Mouse (Mus musculus): ENCODE results near the gene C1rl.
A peak's percentile ranks its signal among the peaks of the same experiment; 100 is the strongest.
"Not testable (repeated sequence)": the region's sequence is repeated elsewhere in the genome, so short reads cannot be mapped to it uniquely, and the experiment has no call there.

The C1rl gene

DNA sequence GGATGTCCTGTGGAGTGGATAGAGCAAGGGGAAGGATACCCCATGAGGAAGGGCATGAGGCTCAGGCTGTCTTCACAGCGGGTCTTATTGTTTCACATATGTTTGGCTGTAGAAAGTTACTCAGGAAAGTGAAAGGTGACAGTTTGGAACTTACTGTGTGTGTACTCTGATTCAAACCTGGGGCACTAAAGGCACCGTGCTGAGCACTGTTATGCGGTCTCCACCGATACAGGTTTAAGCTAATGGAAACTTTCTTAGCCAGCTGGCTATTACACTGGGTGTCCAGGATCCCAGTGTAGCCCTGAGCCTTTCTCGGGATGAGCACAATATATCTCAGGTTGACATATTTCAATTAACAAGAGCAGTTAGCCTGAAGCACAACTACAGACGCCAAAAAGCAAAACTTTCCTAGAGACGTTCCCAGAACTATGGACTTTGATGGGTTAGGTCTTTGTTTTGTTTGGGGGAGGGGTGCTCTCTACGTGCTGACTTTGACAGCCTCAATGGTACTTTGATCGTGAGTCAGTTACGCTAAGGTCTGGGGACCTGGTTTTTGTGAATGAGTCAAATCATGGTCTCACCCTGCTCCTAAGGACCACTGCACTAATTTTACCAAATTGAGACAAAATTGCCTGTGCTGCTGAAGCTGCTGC is 7.1 kb downstream of the C1rl start:
- DNase-seq (ENCODE audit: inconsistent age in 2 of 2, low spot score in 1 of 2), result no peak

DNA sequence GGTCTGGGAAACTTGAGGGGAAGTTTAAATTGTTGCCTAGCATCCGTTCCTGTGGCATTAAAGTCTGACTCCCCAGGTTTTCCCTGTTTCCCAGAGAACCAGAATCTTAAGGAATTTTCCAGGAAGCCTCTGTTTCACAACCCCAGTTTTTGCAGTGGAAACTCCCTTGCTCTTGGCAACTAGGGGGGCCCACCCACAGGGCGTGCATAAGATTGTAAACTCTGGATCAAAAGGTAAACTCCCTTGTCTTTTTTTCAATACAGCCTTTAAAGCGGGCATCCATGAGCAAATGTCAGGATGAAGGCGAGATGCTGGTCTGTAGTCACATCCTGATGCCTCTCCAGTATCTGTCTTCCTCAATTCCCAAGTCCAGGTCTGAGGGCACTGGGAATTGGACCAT is 8.6 kb downstream of the C1rl start:
- DNase-seq (ENCODE audit: inconsistent age in 2 of 2, low spot score in 1 of 2), result peak in 1 of 2 experiments; percentile 54

DNA sequence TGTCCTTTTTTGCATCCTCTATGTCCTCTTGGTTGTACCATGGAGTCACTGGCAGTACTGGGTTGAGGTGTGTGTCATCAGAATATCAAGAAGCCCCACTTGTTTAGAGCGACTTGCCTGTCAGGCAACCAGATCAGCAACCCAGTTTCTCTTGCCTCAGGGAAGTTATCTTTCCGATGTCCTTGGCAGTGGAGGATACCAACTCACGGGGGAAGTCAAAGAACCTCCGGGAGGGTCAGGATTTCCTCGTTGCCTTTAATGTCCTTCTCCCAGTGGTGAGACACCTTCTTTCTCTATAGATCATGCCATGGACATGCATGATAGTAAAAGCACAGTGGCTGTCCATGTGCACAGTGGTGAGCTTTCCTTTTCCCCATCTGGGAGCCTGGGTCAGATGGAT is 9.1 kb downstream of the C1rl start:
- peak in 1 of 2 experiments; percentile 88 for DNase-seq (ENCODE audit: inconsistent age in 2 of 2, low spot score in 1 of 2)

DNA sequence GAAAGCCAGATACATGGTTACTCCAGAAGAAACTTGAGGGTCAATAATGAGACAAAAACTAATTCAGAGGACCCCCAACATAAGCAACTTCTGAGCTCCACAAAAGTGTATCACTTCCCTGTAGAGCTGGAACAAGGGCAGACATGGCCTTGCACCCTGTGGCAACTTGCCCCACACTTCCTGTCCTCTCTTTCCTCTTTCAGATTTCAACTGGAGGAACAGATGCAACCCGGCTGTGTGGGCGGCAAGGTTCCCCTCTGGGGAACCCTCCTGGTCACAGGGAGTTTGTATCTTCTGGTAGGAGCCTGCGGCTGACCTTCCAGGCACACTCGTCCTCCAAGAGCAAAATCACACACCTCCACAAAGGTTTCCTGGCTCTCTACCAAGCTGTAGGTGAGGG is 12.1 kb downstream of the C1rl start:
- DNase-seq (ENCODE audit: inconsistent age in 2 of 2, low spot score in 1 of 2), result peak in 1 of 2 experiments; percentile 43

DNA sequence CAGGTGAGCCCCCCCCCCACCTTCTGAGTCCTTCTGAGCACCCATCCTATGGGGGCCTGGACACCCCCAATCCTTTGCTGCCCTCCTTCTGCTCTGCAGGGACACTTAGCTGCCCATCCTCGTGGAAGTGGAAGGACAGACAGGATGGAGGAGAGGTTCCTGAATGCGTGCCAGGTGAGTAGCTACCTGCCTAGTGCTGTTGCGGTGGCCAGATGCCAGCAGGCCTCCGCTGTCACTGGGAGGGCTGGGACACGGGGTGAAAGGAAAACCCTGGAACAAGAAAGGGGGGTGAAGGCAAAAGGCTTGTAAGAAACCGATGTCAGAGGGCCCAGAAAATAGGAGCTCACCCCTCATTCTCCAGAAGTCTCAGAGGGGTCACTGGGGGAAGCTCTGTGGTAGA is 14.1 kb downstream of the C1rl start:
- no peak for DNase-seq (ENCODE audit: inconsistent age in 2 of 2, low spot score in 1 of 2)

DNA sequence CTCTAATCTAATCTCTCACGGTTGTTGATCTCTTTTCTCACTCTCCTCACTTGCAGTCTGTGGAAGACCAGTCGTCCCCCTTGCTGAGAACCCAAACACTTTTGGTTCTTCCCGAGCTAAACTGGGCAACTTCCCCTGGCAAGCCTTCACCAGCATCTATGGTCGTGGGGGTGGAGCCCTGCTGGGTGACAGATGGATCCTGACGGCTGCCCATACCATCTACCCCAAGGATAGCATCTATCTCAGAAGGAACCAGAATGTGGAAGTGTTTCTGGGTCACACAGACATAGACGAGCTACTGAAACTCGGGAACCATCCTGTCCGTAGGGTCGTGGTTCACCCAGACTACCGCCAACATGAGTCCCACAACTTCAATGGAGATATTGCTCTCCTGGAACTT is 15.4 kb downstream of the C1rl start:
- no peak for DNase-seq (ENCODE audit: inconsistent age in 2 of 2, low spot score in 1 of 2)

DNA sequence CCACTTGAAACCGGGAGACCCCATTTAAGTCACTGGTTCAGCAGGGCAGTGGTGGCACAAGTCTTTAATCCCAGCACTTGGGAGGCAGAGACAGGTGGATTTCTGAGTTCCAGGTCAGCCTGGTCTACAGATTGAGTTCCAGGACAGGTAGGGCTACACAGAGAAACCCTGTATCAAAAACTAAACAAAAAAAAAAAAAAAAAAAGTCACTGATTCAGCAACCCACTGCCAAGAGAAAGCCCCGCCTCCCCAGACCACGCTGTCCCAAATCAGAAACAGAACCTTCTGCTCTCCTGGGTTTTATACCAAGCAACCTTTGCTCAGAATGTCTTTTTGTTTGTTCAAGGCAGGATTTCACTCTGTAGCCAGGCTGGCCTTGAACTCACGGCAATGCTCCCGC is 16.3 kb downstream of the C1rl start:
- DNase-seq (ENCODE audit: inconsistent age in 2 of 2, low spot score in 1 of 2), result not testable (repeated sequence)

DNA sequence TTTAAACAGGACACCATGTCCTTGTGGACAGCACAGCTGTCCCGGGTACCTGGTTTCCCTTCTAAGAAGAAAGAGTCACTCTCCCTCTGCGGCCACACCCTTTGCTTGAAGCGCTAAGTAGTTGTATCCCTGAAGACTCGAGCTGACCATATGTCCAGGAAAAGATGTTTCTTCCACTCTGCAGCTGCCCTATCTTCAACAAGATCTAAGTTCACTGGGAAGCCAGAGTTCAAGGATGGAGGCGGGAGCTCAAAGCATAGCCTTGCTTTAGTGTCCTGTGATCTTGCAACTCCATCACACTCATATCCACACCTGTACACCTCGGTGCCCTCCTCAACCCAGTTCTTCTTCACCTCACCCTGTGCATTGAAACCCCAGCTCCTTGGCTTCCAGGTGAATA is 19.0 kb downstream of the C1rl start:
- DNase-seq (ENCODE audit: inconsistent age in 2 of 2, low spot score in 1 of 2), result peak; percentile 38 to 75

DNA sequence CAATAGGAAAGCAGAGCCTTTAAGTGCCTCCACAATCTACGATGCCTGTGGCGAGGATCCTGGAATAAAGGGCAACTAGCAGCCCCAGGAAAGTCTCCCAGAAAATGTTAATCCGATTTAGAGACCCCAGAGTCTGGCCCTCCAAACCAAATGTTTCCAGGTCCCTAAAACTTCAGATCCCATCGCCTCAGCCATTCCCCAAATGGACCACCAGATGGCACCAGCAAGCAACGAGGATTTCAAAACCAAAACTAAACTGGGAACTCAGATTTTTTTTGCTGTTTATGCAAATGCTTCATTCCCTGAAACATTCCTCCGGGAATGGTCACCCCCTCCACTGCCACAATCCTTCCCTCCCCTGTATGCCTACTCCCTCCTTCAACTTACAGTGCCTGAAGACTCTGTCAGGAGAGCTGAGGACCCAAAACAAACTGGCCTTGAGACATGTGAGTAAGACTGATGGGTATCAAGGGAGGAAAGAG is 19.5 kb downstream of the C1rl start, which contains the start of gene C1ra:
C1ra (plus strand) TSS at position 51 of the 482 bp plus-strand sequence.
- peak; percentile 78 to 95 for DNase-seq (ENCODE audit: inconsistent age in 2 of 2, low spot score in 1 of 2)

DNA sequence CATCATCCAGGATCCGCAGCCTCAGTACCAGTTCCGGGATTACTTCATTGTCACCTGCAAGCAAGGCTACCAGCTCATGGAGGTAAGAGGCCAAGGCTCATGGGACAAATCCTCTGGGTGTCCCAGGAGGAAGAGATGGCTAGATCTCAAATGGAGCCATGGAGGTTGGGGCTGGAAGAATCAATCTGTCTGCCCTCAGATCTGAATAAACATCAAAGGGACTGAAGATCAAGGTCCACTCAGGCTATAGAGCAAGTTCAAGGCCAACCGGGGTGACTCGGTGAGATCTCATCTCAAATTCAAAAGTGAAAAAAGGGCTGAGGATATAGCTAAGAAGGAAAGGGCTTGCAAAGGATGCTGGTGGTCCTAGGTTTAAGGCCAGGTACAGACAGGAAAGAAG is 24.8 kb downstream of the C1rl start:
- peak in 1 of 2 experiments; percentile 59 for DNase-seq (ENCODE audit: inconsistent age in 2 of 2, low spot score in 1 of 2)

DNA sequence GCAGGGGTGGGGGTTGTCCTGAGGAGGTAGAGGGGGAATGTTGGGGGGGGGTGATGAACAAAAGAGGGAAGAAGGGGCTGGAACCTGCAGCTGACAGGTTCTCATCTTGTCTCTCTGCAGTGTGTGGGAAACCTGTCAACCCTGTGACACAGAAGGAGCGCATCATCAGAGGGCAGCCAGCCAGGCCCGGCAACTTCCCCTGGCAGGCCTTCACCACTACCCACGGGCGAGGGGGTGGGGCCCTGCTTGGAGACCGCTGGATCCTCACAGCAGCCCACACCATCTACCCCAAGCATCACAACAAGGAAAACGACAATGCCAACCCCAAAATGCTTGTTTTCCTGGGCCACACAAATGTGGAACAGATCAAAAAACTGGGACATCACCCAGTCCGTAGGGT is 29.2 kb downstream of the C1rl start:
- DNase-seq (ENCODE audit: inconsistent age in 2 of 2, low spot score in 1 of 2), result peak in 1 of 2 experiments; percentile 55

DNA sequence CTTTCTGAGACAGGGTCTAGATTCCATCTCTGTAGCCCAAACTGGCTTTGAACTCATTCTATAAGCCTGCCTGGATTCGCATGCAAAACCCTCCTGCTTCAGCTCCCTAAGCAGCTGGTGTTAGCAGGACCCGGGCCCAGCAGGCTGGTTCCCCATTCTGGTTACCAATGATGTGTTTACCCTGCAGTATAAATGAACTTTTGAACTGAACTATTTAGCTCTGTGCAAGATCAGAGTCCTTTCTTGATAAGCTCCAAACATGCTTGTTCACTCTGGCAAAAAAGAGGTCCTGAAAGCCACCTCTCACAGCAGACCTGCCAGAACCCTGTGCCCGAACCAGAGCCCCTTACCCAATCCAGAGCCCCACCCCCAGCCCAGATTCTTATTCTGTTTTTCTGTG is 35.0 kb downstream of the C1rl start:
- no peak for DNase-seq (ENCODE audit: inconsistent age in 2 of 2, low spot score in 1 of 2)

DNA sequence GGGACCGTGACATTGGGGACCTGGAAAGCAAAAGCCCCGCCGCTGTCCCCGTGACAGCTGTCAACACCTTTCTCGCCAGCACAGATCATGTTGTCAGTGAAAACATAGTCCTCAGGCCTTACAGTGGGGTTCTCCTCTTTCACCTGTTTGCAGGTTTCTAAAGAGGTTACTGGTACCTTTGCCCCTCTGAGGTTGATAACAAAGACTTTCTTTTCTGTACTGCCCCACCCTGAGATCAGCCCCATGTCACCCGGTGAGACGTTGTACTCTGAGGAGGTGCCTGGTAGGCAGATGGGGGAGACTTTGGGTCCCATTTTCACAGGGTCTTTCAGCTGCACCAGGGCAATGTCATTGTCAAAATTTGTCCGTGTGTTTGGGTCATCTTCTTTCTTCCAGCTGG is 38.2 kb downstream of the C1rl start:
- no peak for DNase-seq (ENCODE audit: inconsistent age in 2 of 2, low spot score in 1 of 2)

DNA sequence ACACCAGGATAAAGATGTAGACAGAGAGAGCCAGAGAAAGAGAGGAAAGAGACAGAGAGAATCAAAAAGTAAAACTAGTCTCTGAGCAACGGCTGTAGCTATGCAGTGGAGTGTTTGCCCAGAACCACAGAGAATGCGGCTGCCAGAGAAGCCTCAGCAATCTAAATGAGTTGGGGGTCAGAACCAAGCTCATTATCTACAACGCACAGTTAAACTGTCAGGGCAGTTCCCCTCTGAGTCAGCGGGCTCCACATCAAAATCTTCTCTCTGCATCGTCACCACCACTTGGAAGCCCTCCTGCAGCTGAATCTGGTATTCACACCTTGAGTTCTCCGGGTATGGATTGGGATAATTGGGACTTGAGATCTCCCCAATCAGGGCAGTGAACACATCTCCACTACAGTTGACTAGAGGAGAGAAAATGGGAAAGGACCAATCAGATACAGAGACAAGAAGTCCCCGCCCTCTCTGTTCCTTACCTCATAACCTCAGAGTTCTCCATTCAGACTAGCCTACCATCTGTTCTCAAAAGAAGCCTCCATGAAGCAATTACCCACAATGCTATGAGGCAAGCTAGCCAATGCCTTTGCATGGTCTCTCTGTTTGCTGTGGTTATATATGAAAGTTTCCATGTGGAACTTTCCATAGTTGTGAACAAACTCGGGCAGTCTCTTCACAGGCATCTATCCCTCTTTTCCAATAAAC is 43.4 kb downstream of the C1rl start:
- not testable (repeated sequence) for DNase-seq (ENCODE audit: inconsistent age in 2 of 2, low spot score in 1 of 2)

DNA sequence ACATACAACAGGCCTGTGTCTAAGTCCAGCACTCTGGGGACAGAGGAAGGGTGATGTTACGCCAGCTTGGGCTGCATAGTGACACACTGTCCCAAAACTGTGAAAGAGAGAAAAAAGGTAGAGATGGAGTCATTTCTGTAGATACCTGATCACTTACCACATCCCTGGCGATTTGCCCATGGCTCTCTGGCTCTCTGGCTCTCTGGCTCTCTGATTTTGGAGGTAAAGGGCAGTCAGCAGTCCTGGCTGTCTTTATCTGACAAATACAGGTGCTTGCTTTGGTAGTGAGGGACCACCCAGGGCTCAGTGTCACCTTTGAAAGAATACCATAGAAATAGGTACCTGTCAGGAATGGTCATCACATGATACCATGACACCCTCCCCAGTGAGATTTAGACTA is 48.3 kb downstream of the C1rl start:
- DNase-seq (ENCODE audit: inconsistent age in 2 of 2, low spot score in 1 of 2), result not testable (repeated sequence)

DNA sequence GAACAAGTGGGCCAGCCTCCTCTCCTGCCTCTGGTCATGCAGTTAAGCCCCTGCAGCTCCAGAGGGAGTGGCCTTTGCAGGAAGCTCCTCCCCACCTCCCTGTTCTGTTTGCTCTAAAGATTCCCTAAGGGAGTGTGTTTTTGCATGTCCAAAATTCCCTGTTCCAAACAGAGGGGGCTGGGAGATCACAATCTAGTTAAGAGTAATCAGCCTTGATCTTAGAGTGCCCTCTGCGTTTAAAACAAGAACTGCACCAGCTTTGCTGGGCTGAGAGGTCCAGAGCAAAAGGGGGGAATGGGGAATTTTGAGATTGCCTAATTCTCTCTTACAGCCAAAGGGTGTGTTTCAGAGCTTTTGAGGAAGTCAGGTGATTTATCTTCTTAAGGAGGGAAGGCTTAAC is 49.4 kb downstream of the C1rl start, which contains the start of gene C1s1:
C1s1 (minus strand) TSS at position 76 of the 400 bp plus-strand sequence.
- DNase-seq (ENCODE audit: inconsistent age in 2 of 2, low spot score in 1 of 2), result peak; percentile 55 to 87

DNA sequence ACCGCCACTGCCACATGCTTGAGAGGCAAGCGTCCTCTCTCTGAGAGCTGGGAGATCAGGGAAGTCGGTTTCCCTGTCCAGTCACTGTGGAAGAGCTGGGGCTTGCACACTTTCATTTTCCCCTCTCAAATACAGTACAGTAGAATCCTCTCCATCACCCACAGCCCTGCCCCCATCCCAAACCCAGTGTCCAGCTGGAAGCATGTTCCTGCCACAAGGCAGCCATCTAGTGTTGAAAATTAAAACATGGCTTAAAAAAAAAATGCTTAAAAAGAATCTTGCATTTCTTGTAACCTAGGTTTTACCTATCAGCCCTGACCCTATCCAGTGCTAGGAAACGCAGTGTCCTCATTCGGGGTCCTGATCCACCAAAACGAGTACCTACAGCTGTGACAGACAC is 51.6 kb downstream of the C1rl start:
- peak; percentile 26 to 55 for DNase-seq (ENCODE audit: inconsistent age in 2 of 2, low spot score in 1 of 2)

DNA sequence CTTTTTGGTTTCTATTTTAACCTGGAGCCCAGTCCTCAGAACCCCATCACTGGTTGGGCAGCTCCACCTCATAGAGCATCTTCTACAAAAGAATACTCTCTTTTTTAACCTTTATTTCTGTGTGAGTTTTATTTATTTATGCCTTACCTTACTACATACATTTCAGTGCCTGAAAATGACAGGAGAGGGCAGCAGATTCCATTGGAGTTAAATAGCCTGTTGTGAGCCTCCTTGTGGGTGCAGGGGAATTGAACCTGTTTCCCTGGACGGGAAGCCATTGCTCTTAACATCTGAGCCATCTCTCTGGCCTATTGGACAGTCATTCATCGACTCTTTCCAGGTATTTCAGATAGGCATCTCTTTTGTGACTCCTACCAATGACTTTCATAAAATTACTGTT is 52.5 kb downstream of the C1rl start:
- DNase-seq (ENCODE audit: inconsistent age in 2 of 2, low spot score in 1 of 2), result peak in 1 of 2 experiments; percentile 42

DNA sequence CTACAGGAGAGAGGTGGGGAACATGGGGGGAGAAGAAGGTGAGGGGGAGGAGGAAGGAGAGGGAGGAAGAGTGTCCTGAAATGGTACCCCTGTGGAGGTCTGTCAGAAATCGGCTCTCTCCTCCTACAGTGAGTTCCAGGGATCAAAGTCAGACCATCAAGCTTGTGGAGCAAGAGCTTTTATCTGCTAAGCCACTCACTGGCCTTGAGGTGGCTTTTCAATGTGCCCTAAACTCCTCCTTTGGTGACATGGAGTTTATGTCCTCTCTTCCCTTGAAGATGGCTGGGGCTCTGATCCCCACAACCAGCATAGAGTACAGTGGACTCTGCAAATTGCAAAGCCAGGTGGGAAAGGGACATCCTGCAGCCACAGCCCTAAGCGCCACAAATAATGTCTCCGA is 55.1 kb downstream of the C1rl start:
- DNase-seq (ENCODE audit: inconsistent age in 2 of 2, low spot score in 1 of 2), result not testable (repeated sequence)

DNA sequence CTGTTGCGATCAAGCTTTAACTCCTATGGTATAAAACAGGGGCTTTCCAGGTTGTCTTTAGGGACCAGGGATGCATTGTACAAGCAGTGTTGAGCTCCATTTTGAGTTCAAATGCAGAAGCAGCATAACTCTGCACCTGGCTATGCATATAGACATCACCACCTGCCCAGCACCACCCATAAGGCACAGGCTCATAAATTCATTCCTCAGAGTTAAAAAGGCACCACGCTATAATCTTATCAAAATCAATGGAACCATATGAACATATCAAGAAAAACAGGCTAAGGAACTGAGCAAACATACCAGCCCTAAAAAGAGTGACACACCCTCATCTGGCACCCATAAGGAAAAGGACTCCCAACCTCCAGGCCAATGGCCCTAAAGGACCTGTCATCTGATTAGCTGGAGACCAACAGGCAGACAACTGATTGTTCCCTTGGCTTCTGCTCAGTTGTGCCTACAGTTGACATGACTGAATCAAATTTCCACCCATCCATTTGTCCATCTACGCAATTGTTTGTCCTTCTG is 56.2 kb downstream of the C1rl start:
- no peak for DNase-seq (ENCODE audit: inconsistent age in 2 of 2, low spot score in 1 of 2)

DNA sequence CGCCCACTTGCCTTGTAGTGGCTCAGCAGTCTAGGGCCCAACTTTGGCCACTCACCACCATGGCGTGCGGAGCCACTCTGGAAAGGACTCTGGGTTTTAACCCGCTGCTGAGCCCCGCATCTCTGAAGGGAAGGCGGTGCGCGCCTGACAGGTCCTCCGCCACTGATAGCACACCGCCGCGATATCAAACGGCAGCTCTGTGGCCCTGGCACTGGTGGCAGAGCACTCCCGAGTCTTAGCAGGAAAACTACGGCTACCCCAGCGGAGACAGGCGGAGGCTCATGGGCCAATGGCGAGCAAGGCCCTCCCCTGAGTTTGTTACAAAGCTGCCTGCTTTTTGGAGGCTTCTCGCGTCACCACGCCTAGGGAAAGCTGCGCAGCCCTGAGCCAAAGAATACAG is 59.9 kb downstream of the C1rl start:
- DNase-seq (ENCODE audit: inconsistent age in 2 of 2, low spot score in 1 of 2), result no peak

DNA sequence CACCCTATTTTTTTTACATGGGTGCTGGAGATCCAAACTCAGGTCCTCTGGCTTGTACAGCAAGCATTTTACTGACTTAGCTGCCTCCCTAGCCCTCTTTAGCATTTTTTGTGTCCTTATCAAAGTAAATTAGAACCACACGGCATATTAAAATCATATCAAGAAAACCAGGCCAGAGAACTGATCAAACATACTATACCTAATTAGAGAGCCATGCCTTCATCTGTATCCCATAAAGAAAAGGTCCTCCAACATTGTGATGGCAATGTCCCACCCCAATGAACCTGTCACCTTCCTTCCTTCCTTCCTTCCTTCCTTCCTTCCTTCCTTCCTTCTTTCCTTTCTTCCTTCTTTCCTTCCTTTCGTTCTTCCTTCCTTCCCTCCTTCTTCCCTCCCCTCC is 63.0 kb downstream of the C1rl start:
- DNase-seq (ENCODE audit: inconsistent age in 2 of 2, low spot score in 1 of 2), result not testable (repeated sequence)
